Mouse (Mus musculus) ES-E14 (cell line): ENCODE measurements around the gene Slc5a12.

Experiments used
- HCFC1 ChIP-seq: IDR thresholded peaks from 2 replicates; pipeline ENCODE4 v1.6.1; 2012; ENCODE audit warnings: low read length, inconsistent platforms, borderline replicate concordance; ENCODE audit not compliant: insufficient read depth
- ZC3H11A ChIP-seq: IDR thresholded peaks from 2 replicates; pipeline ENCODE4 v1.6.1; 2012; ENCODE audit warnings: low read depth, mild to moderate bottlenecking, inconsistent platforms, low read length, borderline replicate concordance
- ZNF384 ChIP-seq: IDR thresholded peaks from 2 replicates; pipeline ENCODE4 v1.6.1; 2012; ENCODE audit warnings: low read depth, low read length, inconsistent platforms

DNA sequence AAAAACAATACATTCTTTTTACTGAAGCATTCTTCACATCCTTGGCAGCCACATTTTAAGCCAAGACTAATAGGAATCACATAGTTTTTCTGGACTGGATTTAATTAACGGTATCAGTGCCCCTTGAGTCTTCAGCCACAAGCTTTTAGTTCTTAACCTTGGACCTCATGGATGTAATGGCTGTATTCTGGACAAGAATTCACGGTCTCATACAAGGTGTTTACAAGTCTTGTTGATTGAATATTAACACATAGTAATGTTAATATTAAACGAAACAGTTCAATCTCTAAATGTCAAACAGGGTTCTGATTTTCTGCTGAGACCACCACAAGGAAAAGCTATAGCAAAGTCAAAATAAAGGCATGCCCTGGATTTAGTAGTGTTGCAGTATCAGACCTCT lies 4.8 kb upstream of the Slc5a12 start:
- TF ChIP-seq ZNF384 (no peak), HCFC1 (no peak), ZC3H11A (no peak)
